Mouse (Mus musculus) right cerebral cortex, postnatal 36 days (tissue): ENCODE results near the gene Zfp113.

Source experiments
- DNase-seq, 2 experiments: peaks; one replicate each; pipeline ENCODE4 v3.0.0; 2022; ENCODE audit warnings: low spot score in 2 of 2, mixed read lengths in 1 of 2

Gene Zfp113

GRCm38 (mm10) chr5:138155443-138155976, at the start of gene Zfp113:
Gene Zfp113 (minus strand): TSS chr5:138155744.
- DNase-seq = peak; percentile 89 to 92

GRCm38 (mm10) chr5:138202086-138202485, 46.5 kb upstream of the Zfp113 start:
- no peak for DNase-seq

- no peak for DNase-seq
Measured at GRCm38 (mm10) chr5:138199576-138199975, 44.0 kb upstream of the Zfp113 start.

GRCm38 (mm10) chr5:138195463-138195862, 39.9 kb upstream of the Zfp113 start:
- DNase-seq = no peak

- no peak for DNase-seq
Measured at GRCm38 (mm10) chr5:138194755-138195345, 39.3 kb upstream of the Zfp113 start.

GRCm38 (mm10) chr5:138193771-138194727, 38.5 kb upstream of the Zfp113 start, which contains the start of gene Mblac1:
Gene Mblac1 (plus strand): TSS chr5:138194314.
- peak; percentile 63 to 67 for DNase-seq

GRCm38 (mm10) chr5:138187661-138188306, 32.2 kb upstream of the Zfp113 start:
- DNase-seq = peak; percentile 71 to 82

- peak; percentile 71 for DNase-seq
Measured at GRCm38 (mm10) chr5:138186950-138187638, 31.6 kb upstream of the Zfp113 start, which contains the start of the genes Taf6 and Cnpy4. Gene Taf6 (minus strand): TSS chr5:138187451. Gene Cnpy4 (plus strand): TSS chr5:138187485.

GRCm38 (mm10) chr5:138173217-138173616, 17.7 kb upstream of the Zfp113 start:
- no peak for DNase-seq

- peak; percentile 94 to 97 for DNase-seq
Measured at GRCm38 (mm10) chr5:138171695-138172491, 16.3 kb upstream of the Zfp113 start, which contains the start of the genes Ap4m1 and Mcm7. Gene Ap4m1 (plus strand): TSS chr5:138172002. Gene Mcm7 (minus strand): TSS chr5:138172422.

- DNase-seq = peak; percentile 91 to 92
Measured at GRCm38 (mm10) chr5:138170936-138171561, 15.5 kb upstream of the Zfp113 start.

- DNase-seq = no peak
Measured at GRCm38 (mm10) chr5:138165594-138165993, 10.1 kb upstream of the Zfp113 start.

- DNase-seq = no peak
Measured at GRCm38 (mm10) chr5:138163610-138164009, 8.1 kb upstream of the Zfp113 start.

- DNase-seq = no peak
Measured at GRCm38 (mm10) chr5:138163046-138163445, 7.5 kb upstream of the Zfp113 start.

- DNase-seq = peak; percentile 91 to 92
Measured at GRCm38 (mm10) chr5:138160842-138161665, 5.5 kb upstream of the Zfp113 start, which contains the start of gene Cops6. Gene Cops6 (plus strand): TSS chr5:138161071.

GRCm38 (mm10) chr5:138160224-138160762, 4.7 kb upstream of the Zfp113 start:
- no peak for DNase-seq

- DNase-seq = no peak
Measured at GRCm38 (mm10) chr5:138154390-138154789, 1.2 kb downstream of the Zfp113 start.

GRCm38 (mm10) chr5:138138585-138138984, 17.0 kb downstream of the Zfp113 start:
- no peak for DNase-seq
